Mouse (Mus musculus) telencephalon, adult 2 months (tissue): ENCODE data around the gene Kndc1.

Source experiments
- DNase-seq: peaks from one replicate; pipeline ENCODE4 v3.0.0-alpha.2; 2011; ENCODE audit warnings: low read depth, low spot score

Gene Kndc1

DNA sequence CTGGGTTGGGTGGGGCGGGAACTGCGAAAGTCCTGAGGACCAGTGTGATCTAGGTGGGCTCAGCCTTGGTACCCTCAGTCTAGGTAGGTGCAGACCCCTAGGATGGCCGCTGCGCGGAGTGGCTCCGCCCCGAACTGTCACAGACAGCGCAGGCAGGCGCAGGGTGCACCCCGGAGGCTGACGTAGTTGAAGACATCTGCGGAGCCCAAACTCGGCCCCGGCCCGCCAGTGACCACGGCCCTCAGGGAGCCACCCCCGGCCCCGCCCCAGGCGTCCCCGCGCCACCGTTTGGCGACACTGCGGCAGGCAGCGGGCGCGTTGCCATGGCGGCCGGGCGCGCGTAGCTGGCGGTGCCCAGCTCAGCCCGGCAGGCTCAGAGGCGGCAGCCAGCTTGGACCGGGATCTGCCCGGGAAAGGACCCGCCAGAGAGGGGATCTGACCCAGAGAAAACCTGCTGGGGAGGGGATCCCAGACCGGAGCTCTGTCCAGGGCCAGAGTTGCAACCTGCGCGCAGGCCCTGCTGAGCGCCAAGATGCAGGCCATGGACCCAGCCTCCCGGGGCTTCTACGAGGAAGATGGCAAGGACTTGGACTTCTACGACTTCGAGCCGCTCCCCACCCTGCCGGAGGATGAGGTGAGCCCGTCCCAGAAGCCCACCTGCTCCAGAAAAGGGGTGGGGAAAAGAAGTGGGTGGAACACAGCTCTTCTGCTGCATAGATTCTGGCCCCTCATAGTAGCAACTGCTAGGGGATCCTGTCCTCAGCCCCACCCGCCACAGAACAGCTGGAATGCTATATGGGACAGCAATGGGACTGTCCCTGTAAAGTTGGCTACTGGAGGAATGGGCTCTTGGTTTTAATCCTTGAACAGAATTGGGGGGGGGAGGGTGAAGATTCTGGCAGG, at the start of gene Kndc1:
Gene Kndc1, plus strand, starts transcription at position 42 of the 903 bp plus-strand sequence.
- no peak for DNase-seq

DNA sequence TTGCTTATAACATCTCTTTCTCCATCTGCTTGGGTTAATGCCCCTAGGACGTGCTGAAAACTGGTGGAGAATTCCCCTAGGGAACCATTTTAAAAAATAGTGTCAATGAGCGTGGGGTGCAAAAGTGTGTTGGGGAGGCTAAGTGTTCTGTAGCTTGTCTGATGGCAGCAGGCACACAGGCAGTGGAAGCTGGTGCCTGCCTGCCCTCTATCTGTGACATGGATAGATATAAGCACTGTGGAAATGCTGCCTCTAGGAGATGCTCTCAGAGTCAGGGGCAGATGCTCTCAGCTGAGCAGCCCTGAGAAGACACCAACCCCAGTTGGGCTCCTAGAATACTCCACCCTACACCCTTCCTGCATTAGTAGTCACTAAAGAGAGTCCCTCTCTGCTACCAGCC, 49.4 kb upstream of the Kndc1 start:
- no peak for DNase-seq

DNA sequence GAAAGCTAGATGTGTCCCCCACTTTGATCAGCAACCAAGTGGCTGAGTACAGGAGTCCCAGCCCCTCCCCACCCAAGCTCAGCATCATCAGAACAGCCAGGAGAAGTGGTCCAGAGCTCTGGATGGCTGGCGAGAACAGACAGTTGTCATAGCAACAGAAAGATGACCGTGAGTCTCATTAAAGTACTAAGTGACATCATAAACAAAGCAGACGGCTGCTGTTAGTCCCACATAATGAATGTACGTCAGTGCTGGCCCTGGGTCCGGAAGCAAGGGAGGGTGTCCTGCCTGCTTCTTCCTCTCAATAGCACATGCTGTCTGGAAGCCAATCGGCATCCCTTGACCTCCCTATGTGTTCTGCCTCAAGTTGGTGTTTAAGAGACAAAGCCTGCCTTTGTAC, 44.3 kb upstream of the Kndc1 start:
- DNase-seq = no peak

DNA sequence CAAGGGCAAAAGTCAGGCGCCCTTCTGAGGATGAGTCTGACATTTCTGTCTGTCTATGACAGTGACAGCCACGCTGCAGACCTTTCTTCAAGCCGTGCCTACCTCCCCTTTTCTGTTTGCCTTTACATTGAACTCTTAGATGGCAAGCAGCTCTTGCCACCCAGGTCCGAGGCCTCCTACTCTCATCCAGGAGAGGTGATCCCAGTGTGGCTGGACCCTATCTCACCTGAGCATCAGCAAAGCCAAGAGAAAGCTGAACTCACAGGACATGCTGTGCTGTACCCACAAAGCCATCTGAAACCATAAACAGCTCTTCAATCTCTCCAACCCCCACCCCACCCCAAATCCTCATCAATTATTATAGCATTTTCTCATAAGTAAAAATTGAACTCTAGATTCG, 43.8 kb upstream of the Kndc1 start:
- no peak for DNase-seq

DNA sequence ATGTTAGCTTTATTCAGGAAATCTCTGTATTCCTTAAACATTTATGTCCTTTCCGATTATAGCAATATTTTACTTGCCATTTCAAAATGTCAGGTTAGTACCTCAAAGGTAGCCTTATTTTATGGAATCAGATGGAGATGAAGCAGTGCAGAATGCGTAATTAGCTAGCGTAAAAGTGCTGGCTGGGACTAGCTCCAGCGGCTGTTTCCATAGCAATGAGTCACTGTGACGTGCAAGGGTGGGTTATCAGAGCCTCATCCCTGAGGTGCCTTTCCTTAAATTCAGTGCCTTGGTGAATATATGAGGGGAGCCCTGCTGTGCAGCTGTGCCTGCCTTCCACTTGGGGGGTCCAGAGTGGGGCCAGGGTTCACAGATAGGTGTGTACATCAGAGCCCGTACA, 43.4 kb upstream of the Kndc1 start:
- no peak for DNase-seq

DNA sequence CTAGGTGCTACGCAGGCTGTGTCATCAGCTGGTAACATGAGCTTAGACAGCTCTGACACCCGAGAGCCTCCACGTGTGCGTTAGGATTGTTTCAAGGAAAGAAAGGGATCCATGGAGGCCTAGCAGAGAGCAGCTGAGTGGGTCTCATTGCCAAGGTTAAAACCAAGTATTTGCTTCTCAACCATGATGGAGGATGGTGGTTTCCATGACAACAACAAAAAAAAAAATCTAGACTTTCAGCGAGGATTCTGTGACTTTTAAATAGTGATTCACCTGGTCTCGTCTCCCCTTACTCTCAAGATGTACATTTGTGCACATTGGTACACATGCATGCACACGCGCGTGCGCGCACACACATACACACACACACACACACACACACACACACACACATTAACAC, 39.2 kb upstream of the Kndc1 start:
- DNase-seq = no peak

DNA sequence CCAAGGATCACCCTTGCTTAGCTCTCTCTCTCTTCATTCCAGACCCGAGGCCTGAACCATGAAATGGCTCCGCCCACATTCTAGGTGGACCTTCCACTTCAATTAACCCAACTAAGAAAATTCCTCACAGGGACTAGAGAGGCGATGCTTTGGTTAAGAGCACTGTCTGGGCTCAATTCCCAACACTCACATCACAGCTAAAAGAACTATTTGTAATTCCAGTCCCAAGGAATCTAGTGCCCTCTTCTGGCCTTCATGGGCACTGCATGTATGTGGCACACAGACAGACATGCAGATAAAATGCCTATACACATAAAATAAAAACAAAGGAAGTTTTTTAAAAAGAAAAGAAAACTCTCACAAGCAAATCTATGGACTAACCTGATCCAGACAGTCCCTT, 33.1 kb upstream of the Kndc1 start:
- peak; percentile 65 for DNase-seq

DNA sequence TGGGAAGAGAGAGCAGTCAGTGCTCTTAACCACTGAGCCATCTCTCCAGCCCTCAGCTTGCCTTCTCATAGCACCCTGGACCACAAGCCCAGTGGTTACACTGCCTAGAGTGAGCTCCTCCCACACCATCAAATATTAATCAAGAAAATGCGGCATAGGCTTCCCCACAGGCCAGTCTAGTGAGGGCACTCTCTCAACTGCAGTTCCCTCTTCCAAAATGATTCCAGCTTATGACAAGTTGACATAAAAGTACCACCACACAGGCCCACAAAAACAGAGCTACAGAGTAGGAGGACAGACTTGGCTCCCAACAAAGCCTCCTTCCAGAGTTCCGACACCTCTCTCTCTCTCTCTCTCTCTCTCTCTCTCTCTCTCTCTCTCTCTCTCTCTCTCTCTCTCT, 31.4 kb upstream of the Kndc1 start:
- no peak for DNase-seq

DNA sequence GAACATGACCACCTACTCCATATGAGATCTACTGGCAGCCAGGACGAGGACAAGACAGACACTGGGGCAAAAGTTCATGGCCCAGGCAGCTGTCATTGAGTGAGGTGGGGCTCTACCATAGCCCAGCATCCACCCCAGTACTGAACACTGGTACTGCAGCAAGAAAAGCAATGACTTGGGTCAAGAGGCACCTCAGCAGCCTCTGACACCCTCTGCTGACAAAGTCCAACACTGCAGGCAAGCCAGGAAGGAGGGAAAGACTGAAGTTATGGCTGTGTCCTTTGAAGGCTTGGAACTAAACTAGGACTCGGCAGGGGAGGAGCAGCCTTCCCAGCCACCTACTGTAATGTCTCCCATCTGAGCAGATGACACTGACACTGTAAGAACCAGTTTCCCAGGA, 30.2 kb upstream of the Kndc1 start:
- no peak for DNase-seq

DNA sequence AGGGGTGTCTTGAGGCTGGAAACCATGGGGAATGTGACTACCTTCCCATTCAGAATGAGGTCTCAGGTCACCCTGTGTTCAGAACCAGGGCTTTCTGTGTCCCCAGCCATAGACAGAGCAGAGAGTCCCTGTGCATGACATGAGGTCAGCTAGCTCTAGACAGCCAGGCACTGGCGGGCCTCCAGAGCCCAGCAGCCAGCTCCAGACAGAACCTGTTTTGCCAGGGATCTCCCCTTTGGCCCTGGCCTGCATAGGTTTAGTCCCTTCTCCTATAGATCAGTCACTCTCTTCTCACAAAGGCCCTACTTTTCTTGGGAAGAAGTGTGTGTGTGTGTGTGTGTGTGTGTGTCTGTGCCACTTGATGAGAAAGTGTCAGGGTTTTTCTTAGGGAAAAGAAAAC, 29.6 kb upstream of the Kndc1 start:
- no peak for DNase-seq

DNA sequence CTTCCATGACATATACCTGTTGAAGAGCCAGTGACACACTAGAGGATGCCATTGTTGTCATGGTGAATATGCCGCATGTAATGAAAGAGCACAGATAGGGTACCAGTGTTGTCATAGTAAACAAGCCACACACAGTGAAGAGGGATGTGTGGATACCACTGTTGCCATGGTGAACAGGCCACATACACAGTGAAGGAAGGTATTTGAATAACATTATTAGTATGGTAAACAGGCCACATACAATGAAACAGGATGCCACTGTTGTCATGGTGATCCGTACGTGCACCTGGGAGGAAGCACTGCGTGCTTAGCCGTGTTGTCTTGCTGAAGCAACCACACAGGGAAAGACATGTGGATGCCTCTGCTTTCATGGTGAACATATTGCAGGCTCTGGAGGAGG, 23.5 kb upstream of the Kndc1 start:
- no peak for DNase-seq

DNA sequence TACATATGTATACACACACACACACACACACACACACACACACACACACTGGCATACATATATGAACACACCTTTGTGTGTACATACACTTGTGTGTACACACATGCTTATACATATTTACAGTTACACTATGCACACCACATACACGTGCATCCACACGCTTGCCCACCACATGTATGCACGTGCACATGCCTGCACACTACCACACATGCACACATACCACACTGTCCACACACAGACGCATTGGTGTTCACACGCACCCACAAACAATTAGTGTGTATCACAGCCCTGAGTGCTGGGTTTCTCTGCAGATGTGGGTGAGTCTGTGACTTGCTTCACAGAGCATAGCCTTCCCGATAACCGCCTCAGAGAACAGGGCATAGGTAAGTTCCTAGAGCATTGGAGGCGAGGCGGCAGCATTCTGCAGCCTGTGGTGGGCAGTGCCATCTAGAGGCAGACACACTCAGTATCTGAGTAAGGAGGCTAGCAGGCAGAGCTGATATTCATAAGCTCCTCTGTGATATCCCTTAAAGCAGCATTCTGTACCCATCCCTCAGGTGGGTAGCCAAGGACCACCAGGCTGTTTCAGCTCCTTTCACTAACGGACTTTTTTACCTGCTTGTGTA, 17.2 kb upstream of the Kndc1 start:
- DNase-seq = no peak

DNA sequence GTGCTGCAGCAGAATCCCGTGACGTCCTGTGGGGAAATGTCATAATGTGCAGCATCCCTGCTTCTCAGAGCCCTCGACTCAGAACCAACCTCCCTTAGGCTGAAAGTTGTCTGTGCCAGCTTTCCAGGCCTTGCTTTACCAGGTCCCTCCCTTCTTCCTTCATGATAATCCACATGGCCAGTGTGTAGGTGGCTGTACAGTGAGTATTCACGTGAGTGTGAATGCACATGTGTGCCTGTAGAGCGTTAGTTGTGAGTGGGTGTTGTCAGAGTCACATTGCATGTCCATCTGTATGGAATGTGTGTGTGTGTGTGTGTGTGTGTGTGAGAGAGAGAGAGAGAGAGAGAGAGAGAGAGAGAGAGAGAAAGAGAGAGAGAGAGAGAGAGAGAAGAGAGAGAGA, 16.4 kb upstream of the Kndc1 start:
- no peak for DNase-seq

DNA sequence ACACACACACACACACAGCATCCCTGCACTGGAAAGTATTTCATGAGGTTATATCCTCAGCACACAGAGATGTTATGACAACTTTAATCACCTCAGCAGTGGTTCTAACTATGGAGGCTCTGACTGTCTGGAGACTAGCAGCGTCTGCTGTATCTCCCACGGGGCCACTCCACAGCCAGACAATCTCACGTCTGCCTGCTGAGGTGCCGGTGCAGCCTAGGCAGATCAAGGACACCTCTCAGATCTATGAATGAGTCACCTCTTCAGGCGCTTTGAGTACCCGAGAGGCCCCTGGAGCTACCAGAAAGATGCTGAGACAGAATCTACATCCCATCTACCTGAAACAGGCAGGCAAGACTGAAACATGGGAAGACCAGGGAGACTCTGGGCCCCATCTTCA, 15.9 kb upstream of the Kndc1 start:
- no peak for DNase-seq

DNA sequence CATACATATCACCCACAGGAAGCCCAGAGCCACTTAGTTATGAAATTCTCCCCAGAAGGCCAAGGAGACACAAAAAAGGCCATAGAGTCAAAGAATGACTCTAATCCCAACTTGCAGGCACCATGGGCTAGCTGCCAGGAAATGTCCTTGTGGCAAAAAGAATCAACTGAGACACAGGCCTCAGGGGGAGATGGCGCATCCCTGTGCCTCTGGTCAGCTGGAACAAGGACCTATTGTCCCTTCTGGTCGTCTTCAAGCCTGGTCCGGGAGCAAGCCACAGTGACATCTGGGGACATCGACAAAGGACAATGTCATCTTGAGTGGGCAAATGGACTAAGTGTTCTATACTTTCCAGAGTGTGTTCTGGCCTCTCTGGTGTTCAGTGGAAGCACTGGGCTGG, 11.0 kb upstream of the Kndc1 start:
- DNase-seq = no peak

DNA sequence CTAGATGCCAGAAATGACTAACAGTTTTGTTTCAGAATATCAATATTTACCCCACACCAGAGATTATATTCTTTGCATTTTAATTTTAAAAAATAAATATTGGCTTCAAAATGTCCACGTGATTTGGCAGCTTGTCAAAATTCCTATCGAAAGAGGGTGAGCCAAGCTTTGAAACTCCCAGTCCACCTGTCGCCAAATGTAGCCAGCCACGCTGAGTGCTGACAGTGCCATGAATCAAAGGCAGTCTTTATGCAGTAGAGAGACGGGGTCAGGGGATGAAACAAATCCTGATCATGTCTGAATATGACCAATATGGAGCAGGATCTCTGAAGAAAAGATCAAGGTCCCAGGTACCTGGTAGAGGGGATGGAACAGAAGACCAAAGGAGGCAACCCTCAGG, 2.7 kb upstream of the Kndc1 start:
- DNase-seq = no peak

DNA sequence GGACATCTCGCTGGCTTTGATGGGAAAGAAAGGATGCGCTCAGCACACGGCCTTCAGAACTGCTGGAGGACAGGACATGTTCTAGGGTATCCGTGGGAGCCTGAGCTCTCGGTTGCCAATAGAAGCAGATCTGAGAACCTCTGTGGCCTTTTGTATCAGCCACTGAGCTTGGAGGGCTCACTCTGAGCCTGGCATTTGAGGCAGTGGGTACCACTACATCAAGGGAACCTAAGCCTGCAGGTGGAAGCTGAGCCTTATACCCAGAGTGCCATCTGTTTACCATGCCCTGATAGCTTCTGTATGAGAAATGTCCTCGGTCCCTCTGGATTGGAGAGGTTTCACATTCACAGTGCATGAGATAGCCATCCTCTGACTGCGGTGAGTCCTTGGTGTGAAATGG, 1.8 kb downstream of the Kndc1 start:
- DNase-seq = no peak

DNA sequence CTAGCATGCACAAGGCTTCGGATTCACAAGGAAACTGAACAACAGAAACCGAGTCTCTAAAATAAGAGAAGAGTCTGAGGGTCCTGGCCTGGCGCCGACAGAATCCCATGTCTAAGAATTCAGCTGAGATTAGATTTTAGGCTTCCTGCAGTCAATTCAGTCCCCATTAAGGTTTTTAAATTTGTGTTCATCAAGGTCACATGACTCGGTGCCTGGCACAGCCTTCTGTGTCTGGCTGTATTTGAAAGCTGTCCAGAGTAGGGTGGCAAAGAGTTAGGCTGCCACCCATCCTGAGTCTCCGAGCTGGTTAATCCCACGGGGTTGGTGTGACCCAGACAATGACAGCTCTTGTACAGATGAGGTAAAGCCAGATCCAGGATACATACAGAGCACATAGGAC, 2.3 kb downstream of the Kndc1 start:
- DNase-seq = no peak

DNA sequence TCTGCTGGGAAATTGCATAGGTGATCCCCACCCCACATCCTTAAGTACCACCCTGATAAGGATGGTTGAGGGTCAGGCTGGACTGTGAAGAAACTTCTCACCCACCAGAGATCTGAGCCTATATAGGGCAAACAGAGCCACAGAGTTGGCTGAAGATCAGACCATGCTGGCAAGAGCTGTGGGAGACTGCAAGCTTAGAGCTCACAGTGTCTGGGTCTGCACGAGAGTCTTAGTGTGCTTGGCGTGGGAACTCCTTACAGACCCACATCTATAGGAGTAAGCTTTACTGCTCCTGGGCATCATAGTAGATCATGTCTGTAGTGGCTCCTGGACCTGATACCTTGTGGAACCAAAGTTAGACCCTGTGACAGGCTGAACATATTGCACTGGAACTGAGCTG, 4.1 kb downstream of the Kndc1 start:
- no peak for DNase-seq

DNA sequence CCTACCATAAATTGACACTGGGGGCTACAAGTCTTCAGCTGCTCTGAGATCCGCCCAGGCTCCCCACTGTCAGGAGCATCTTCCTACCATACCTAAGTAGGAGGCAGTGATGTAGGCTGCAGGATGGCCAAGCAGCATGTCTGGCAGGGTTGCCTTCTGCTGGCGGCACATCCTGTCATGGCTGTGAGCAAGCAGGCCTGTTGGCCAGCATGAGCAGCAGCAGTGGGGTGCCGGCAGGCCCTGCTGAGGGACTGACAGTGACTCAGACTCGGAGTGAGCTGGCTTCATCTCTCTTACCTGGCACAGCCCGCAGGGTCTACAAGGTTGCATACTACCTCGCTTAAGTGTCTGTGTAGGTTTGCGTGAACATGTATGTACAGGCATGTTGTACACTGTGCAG, 5.0 kb downstream of the Kndc1 start:
- no peak for DNase-seq

DNA sequence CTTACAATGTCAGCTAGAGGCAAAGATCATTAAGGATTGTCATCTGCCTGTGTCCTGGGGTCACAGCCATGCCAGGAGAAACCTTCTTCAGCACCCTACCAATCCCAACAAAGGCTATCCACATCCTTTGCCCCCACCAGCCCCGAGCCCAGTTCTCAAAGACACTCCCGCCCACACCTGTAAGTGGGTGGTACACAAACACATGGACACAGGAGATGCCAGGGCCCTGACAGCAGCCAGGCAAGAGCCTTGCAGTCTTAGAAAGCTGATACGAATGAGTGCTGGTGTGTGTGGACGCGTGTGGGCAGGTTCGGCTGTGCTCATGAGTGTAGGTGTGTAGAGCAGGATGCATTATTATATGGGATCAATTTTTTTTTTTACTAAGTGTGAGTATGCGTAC, 6.0 kb downstream of the Kndc1 start:
- no peak for DNase-seq

DNA sequence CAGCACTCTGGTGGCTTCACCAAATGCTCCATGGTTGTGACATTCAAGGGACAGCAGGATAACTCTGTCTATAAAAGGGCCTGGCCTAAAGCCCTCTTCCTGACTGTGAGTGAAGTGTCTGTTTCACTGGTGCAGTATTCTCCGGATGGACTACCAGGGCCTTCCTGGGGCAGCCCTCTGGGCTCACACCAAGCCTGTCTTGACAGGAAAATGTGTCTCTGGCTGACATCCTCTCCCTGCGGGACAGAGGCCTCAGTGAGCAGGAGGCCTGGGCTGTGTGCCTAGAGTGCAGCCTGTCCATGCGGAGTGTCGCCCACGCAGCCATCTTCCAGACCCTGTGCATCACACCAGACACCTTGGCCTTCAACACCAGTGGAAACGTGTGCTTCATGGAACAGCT, 6.4 kb downstream of the Kndc1 start:
- DNase-seq = no peak

DNA sequence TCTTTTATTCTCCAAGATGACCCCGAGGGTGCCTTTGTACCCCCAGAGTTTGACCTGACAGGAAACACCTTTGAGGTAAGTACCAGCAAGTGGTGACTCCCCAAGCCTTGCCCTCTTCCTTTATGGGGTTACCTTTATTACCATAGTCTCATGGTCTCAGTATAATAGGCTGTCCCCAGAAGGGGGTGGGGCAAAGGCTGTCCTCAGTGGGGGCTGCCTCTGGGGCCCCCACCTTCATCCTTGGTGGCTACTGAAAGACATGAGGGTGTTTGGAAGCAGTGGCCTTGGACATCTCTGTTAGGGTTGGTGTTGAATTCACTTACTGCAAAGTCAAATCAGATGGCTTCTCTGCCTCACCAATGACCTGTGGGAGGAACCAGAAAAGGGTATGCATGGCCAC, 7.5 kb downstream of the Kndc1 start:
- no peak for DNase-seq
